28 mouse cellular contexts compared by ENCODE assay signal in the genomic region with DNA sequence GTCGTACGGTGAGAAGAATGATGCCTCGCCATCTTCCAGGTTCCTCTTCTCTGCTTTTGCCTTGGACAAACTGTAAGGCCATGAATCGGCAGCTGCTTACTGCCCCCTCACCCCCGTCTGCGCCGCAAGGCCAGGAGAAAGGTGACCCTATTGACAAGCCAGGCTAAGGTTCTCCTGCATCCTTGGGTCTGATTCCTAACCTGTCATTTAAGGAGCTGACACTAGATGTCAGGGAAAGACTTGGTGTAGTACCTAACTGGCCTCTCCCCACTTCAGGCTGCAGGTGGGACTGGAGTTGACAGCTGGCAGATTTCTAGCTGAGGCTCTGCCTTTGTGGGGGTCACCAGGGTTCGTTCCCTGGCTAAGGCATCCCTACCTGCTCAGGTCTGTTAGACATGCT. TPM values are rescaled to one million over a fixed set of nuclear protein-coding genes. Genes with fewer than 3 reads are reported as not detected.
DNase-seq lines count a peak whose midpoint lies in the region; ATAC-seq and TF ChIP-seq lines count a peak whose summit lies in the region.
"Had no signal": no experiment of that assay in that cellular context is flagged by ENCODE, and none has a peak within 500 bp of the region (broad histone marks: within the 10 kb centered on the region; RNA-seq: fewer than 3 reads in every experiment).

No protein-coding gene starts in this region.

- TF ChIP-seq CTCF in kidney, postnatal 0 days (IDR thresholded peaks at IDR 0.05; ENCODE audit: low read depth) = peak; percentile 16; the same call in 1 of the 2 replicates

- H3K36me3 ChIP-seq in kidney, postnatal 0 days (ENCODE audit: insufficient read depth, low read length) = no peaks in the 10 kb centered on the region
- H3K36me3 ChIP-seq: embryonic facial prominence, embryonic 10.5 days; embryonic facial prominence, embryonic 13.5 days; heart, embryonic 12.5 days; heart, embryonic 15.5 days; hindbrain, embryonic 12.5 days had no signal

- H3K27ac ChIP-seq in kidney, postnatal 0 days = no peak overlapping the region
- H3K27ac ChIP-seq: embryonic facial prominence, embryonic 10.5 days; embryonic facial prominence, embryonic 13.5 days; forebrain, embryonic 13.5 days; heart, embryonic 15.5 days; hindbrain, embryonic 12.5 days had no signal

- no peaks in the 10 kb centered on the region for H3K4me1 ChIP-seq in kidney, postnatal 0 days (replicated peaks; ENCODE audit: insufficient read depth, low read length)
- H3K4me1 ChIP-seq: embryonic facial prominence, embryonic 10.5 days; forebrain, embryonic 13.5 days; hindbrain, embryonic 12.5 days had no signal

- H3K27me3 ChIP-seq in kidney, postnatal 0 days (ENCODE audit: insufficient read depth, low read length) = no peaks in the 10 kb centered on the region
- H3K27me3 ChIP-seq: forebrain, embryonic 13.5 days; heart, embryonic 15.5 days; hindbrain, embryonic 12.5 days had no signal

- intact Hi-C loops in heart, postnatal 10 days (cut with DNase I) = no loop called here

- no peak for ATAC-seq in kidney, postnatal 0 days (replicated peaks; ENCODE audit: low FRiP score, low read depth)
- ATAC-seq: activated CD4-positive, CD25-positive, alpha-beta regulatory T cell, adult 4 months; CD4-positive, CD25-positive, alpha-beta regulatory T cell, adult 4 months; forebrain, embryonic 13.5 days; forebrain, embryonic 16.5 days; intestine, postnatal 0 days had no signal

- no peak overlapping the region for H3K4me3 ChIP-seq in kidney, postnatal 0 days (replicated peaks; ENCODE audit: low read depth, low read length)
- H3K4me3 ChIP-seq: embryonic facial prominence, embryonic 10.5 days; embryonic facial prominence, embryonic 13.5 days; erythroblast, embryonic 14.5 days; forebrain, embryonic 13.5 days; gastrocnemius, adult 2 months; heart, embryonic 12.5 days; heart, embryonic 15.5 days; hindbrain, embryonic 12.5 days had no signal

- peak; percentile 57 for DNase-seq in heart, adult 11 months
- DNase-seq in heart, postnatal 10 days = no peak
- no peak for DNase-seq in kidney, postnatal 0 days (ENCODE audit: low spot score)
- no peak for DNase-seq in kidney, adult 18-20 months
- DNase-seq in ES-CJ7 (ENCODE audit: low read depth, low spot score) = peak; percentile 17
- no peak for DNase-seq in c-Kit-positive CD71-positive TER-119-positive erythroid progenitor cells, embryonic 14.5 days (ENCODE audit: low spot score)
- DNase-seq: adrenal gland, adult 8-10 months; adrenal gland, postnatal 25 days; cerebellum, adult 18-20 months; cerebellum, adult 9-10 months; cerebellum, postnatal 36 days; embryo, embryonic 11 days; gastrocnemius, adult 2 months; gastrocnemius, postnatal 14 days; heart, adult 18-20 months; heart, postnatal 14 days; heart, postnatal 4 days had no signal

- no peaks in the 10 kb centered on the region for H3K9me3 ChIP-seq in kidney, postnatal 0 days (replicated peaks; ENCODE audit: low read length)
- H3K9me3 ChIP-seq: embryonic facial prominence, embryonic 10.5 days; embryonic facial prominence, embryonic 13.5 days; forebrain, embryonic 13.5 days; heart, embryonic 12.5 days; heart, embryonic 15.5 days; hindbrain, embryonic 12.5 days had no signal

- no peak overlapping the region for H3K9ac ChIP-seq in kidney, postnatal 0 days (ENCODE audit: low read depth, low read length)
- H3K9ac ChIP-seq: embryonic facial prominence, embryonic 13.5 days; forebrain, embryonic 13.5 days; heart, embryonic 12.5 days; heart, embryonic 15.5 days; hindbrain, embryonic 12.5 days had no signal

- no peak overlapping the region for H3K4me2 ChIP-seq in kidney, postnatal 0 days (ENCODE audit: low read length)
- H3K4me2 ChIP-seq: embryonic facial prominence, embryonic 13.5 days; forebrain, embryonic 13.5 days; heart, embryonic 12.5 days; heart, embryonic 15.5 days; hindbrain, embryonic 12.5 days had no signal

- WGBS in kidney, postnatal 0 days = 77% methylated on average over 8 of the region's 8 CpGs

RNA-seq across cellular contexts. Expression of gene Emp1, which starts 35.4 kb away (rescaled TPM):
- total RNA-seq in heart, postnatal 10 days (2021) = 100 to 1,000 TPM; 192 to 206 TPM
- 54.7 and 55.7 TPM in 2 replicates for polyA plus RNA-seq in kidney, postnatal 0 days (2015; fragmentation: Nextera tagmentation; extraction: Ambion mirVana)
- polyA plus RNA-seq: erythroblast, embryonic 14.5 days had no signal

Comparison
In these comparisons a context has a peak if more than half of its experiments do, and no peak if none do; other contexts are left out.
1. DNase-seq: peak in heart, adult 11 months (single experiment) and ES-CJ7 (single experiment); none in heart, postnatal 10 days (0 of 2), kidney, postnatal 0 days (single experiment), kidney, adult 18-20 months (single experiment) and c-Kit-positive CD71-positive TER-119-positive erythroid progenitor cells, embryonic 14.5 days (single experiment).